Mouse (Mus musculus): ENCODE results near the gene Comt. TPM values are rescaled to one million over a fixed set of nuclear protein-coding genes. Genes with fewer than 3 reads are reported as not detected.

Gene Comt
- polyA plus RNA-seq, 1 experiment from 2014 or later: 128 TPM

GRCm38 (mm10) chr16:18462031-18462430 lies 35.4 kb upstream of the Comt start:
- Histone ChIP-seq H3K9ac (ENCODE audit: low read length) (no peak overlapping the region), H3K9me3 (replicated peaks; ENCODE audit: control insufficient read depth, low read length) (no peaks in the 10 kb centered on the region), H3K36me3 (ENCODE audit: control insufficient read depth, insufficient read depth) (0 out of 2 replicates have a peak, but pooled peaks cover 4% of the 10 kb centered on the region), H3K27ac (ENCODE audit: low read length) (no peak overlapping the region), H3K27me3 (ENCODE audit: control insufficient read depth, insufficient read depth, low read length) (no peaks in the 10 kb centered on the region), H3K4me3 (ENCODE audit: low read length) (no peak overlapping the region), H3K4me1 (ENCODE audit: control insufficient read depth, insufficient read depth, low read length) (peaks cover 16% of the 10 kb centered on the region), H3K4me2 (ENCODE audit: low read depth, low read length) (no peak overlapping the region)
- WGBS: 82% methylated on average over 9 of the region's 9 CpGs
- ATAC-seq (replicated peaks; ENCODE audit: extremely low read depth, insufficient read depth, low FRiP score): no peak

DNA sequence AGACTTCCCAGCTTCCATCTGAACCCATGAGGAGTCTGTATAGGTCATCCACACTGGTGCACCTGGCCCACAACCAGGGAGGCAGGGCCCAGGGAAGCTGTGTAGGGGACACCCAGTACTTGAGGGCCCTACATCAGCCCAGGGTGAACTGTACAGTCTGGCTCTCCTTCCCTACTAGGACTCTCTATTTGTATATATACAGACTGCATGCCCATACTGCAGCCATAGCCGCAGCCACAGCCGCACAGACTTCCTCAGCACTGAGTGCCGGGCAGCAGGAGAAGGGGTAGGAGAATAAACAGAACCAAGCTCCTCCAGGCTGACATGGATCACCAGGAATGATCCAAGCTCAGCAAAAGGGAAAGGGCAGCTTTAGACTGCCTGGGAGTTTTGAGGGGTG lies 34.2 kb upstream of the Comt start:
- no peak for ATAC-seq (replicated peaks; ENCODE audit: extremely low read depth, insufficient read depth, low FRiP score)
- H3K27ac ChIP-seq (ENCODE audit: low read length): peak overlapping the region; percentile 51
- H3K4me2 ChIP-seq (ENCODE audit: low read depth, low read length): no peak overlapping the region
- H3K9me3 ChIP-seq (replicated peaks; ENCODE audit: control insufficient read depth, low read length): no peaks in the 10 kb centered on the region
- H3K9ac ChIP-seq (ENCODE audit: low read length): no peak overlapping the region
- H3K27me3 ChIP-seq (ENCODE audit: control insufficient read depth, insufficient read depth, low read length): no peaks in the 10 kb centered on the region
- 86% methylated on average over 3 of the region's 3 CpGs for WGBS
- peaks cover 9% of the 10 kb centered on the region; the same call in 1 of the 2 replicates for H3K36me3 ChIP-seq (ENCODE audit: control insufficient read depth, insufficient read depth)
- H3K4me3 ChIP-seq (ENCODE audit: low read length): no peak overlapping the region
- peaks cover 16% of the 10 kb centered on the region for H3K4me1 ChIP-seq (ENCODE audit: control insufficient read depth, insufficient read depth, low read length)

GRCm38 (mm10) chr16:18459955-18460370 lies 33.3 kb upstream of the Comt start:
- Histone ChIP-seq H3K4me3 (ENCODE audit: low read length) (peak overlapping the region; percentile 28; the same call in 1 of the 2 replicates), H3K4me2 (ENCODE audit: low read depth, low read length) (peak overlapping the region; percentile 35), H3K27ac (ENCODE audit: low read length) (peak overlapping the region; percentile 79), H3K9me3 (replicated peaks; ENCODE audit: control insufficient read depth, low read length) (no peaks in the 10 kb centered on the region), H3K36me3 (ENCODE audit: control insufficient read depth, insufficient read depth) (peaks cover 9% of the 10 kb centered on the region; the same call in 1 of the 2 replicates), H3K4me1 (ENCODE audit: control insufficient read depth, insufficient read depth, low read length) (peaks cover 16% of the 10 kb centered on the region), H3K27me3 (ENCODE audit: control insufficient read depth, insufficient read depth, low read length) (no peaks in the 10 kb centered on the region), H3K9ac (ENCODE audit: low read length) (peak overlapping the region; percentile 47)
- ATAC-seq (replicated peaks; ENCODE audit: extremely low read depth, insufficient read depth, low FRiP score): peak; percentile 79
- 18% methylated on average over 11 of the region's 11 CpGs for WGBS

- ATAC-seq (replicated peaks; ENCODE audit: extremely low read depth, insufficient read depth, low FRiP score): no peak
- WGBS: 23% methylated on average over 12 of the region's 12 CpGs
- peak overlapping the region; percentile 47 for H3K9ac ChIP-seq (ENCODE audit: low read length)
Measured at GRCm38 (mm10) chr16:18459335-18459954, 32.8 kb upstream of the Comt start.

DNA sequence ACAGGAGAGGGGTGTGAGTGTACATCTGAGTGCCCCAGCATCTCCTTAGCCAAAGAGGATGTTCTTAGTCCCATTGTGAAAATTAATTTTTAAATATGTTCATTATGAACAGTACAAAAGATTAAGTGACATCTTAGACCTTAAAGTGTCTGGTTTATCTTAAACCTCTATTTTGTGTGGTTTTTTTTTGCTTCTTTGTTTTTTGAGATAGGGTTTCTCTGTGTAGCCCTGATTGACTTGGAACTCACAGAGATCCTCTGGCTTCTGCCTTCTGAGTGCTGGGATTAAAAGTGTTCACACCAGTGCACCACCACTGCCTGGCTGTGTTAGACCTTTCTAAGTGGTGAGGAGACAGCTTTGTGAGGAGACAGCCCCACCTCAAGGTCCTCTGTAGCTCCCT lies 32.0 kb upstream of the Comt start:
- peaks cover 9% of the 10 kb centered on the region; the same call in 1 of the 2 replicates for H3K36me3 ChIP-seq (ENCODE audit: control insufficient read depth, insufficient read depth)
- peak overlapping the region; percentile 79; the same call in 1 of the 2 replicates for H3K27ac ChIP-seq (ENCODE audit: low read length)
- no peak for ATAC-seq (replicated peaks; ENCODE audit: extremely low read depth, insufficient read depth, low FRiP score)
- H3K4me2 ChIP-seq (ENCODE audit: low read depth, low read length): no peak overlapping the region
- H3K9me3 ChIP-seq (replicated peaks; ENCODE audit: control insufficient read depth, low read length): no peaks in the 10 kb centered on the region
- no peaks in the 10 kb centered on the region for H3K27me3 ChIP-seq (ENCODE audit: control insufficient read depth, insufficient read depth, low read length)
- no peak overlapping the region for H3K4me3 ChIP-seq (ENCODE audit: low read length)
- H3K4me1 ChIP-seq (ENCODE audit: control insufficient read depth, insufficient read depth, low read length): peaks cover 14% of the 10 kb centered on the region
- no peak overlapping the region; the same call in 1 of the 2 replicates for H3K9ac ChIP-seq (ENCODE audit: low read length)

More at GRCm38 (mm10) chr16:18459335-18459954, 32.8 kb upstream of the Comt start:
- Histone ChIP-seq H3K4me3 (ENCODE audit: low read length) (peak overlapping the region; percentile 28; the same call in 1 of the 2 replicates), H3K36me3 (ENCODE audit: control insufficient read depth, insufficient read depth) (peaks cover 9% of the 10 kb centered on the region; the same call in 1 of the 2 replicates), H3K9me3 (replicated peaks; ENCODE audit: control insufficient read depth, low read length) (no peaks in the 10 kb centered on the region), H3K27me3 (ENCODE audit: control insufficient read depth, insufficient read depth, low read length) (no peaks in the 10 kb centered on the region), H3K27ac (ENCODE audit: low read length) (peak overlapping the region; percentile 79), H3K4me1 (ENCODE audit: control insufficient read depth, insufficient read depth, low read length) (peaks cover 16% of the 10 kb centered on the region), H3K4me2 (ENCODE audit: low read depth, low read length) (peak overlapping the region; percentile 35)

DNA sequence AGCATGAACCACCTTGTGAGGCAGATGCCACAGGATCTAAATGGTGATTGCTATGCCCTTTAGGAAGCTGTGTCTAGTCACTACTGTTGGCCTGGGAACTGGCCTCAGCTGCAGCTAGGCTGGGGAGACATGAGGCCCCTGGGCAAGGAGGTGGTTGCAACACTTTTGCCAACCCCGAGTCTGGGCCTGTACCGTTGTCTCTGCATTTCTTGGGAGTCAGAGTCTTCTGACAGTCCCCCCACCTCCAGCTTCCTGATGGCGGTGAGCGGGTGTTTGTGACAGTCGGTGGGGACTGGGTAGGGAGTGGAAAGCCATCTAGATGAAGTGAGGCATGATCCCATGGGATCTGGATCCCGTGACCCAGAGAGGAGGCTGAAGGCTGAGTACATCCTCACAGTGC lies 28.8 kb upstream of the Comt start:
- Histone ChIP-seq H3K4me1 (ENCODE audit: control insufficient read depth, insufficient read depth, low read length) (peaks cover 19% of the 10 kb centered on the region), H3K4me3 (ENCODE audit: low read length) (no peak overlapping the region), H3K27me3 (ENCODE audit: control insufficient read depth, insufficient read depth, low read length) (no peaks in the 10 kb centered on the region), H3K9me3 (replicated peaks; ENCODE audit: control insufficient read depth, low read length) (no peaks in the 10 kb centered on the region), H3K27ac (ENCODE audit: low read length) (no peak overlapping the region), H3K4me2 (ENCODE audit: low read depth, low read length) (no peak overlapping the region), H3K36me3 (ENCODE audit: control insufficient read depth, insufficient read depth) (peaks cover 9% of the 10 kb centered on the region; the same call in 1 of the 2 replicates), H3K9ac (ENCODE audit: low read length) (no peak overlapping the region)
- ATAC-seq (replicated peaks; ENCODE audit: extremely low read depth, insufficient read depth, low FRiP score): no peak
- WGBS: 78% methylated on average over 6 of the region's 6 CpGs

DNA sequence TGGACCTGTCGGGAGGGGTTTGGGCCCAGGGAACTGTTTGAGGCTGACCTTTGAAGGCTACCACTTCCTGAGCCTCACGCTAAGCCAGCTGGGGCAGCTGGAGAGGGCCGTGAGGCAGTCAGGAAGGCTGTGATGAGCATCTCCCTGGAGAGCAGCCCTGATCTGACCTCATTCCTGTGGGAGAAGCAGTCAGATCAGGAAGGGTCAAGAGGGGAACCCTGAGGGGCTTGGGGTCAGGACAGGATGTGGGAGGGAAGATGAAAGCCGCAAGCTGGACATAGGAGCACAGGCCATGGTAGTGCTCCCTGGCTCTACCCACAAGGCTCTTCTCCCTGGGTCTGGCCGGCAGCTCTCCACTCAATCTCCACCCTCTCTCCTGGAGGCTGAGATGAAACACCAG lies 27.2 kb upstream of the Comt start:
- Histone ChIP-seq H3K36me3 (ENCODE audit: control insufficient read depth, insufficient read depth) (peaks cover 9% of the 10 kb centered on the region; the same call in 1 of the 2 replicates), H3K4me1 (ENCODE audit: control insufficient read depth, insufficient read depth, low read length) (peaks cover 6% of the 10 kb centered on the region), H3K9me3 (replicated peaks; ENCODE audit: control insufficient read depth, low read length) (no peaks in the 10 kb centered on the region), H3K4me3 (ENCODE audit: low read length) (no peak overlapping the region), H3K4me2 (ENCODE audit: low read depth, low read length) (no peak overlapping the region), H3K27me3 (ENCODE audit: control insufficient read depth, insufficient read depth, low read length) (no peaks in the 10 kb centered on the region), H3K27ac (ENCODE audit: low read length) (no peak overlapping the region), H3K9ac (ENCODE audit: low read length) (no peak overlapping the region)
- no peak for ATAC-seq (replicated peaks; ENCODE audit: extremely low read depth, insufficient read depth, low FRiP score)
- WGBS: 57% methylated on average over 5 of the region's 5 CpGs

- Histone ChIP-seq H3K27me3 (ENCODE audit: control insufficient read depth, insufficient read depth, low read length) (no peaks in the 10 kb centered on the region), H3K4me3 (ENCODE audit: low read length) (no peak overlapping the region), H3K4me2 (ENCODE audit: low read depth, low read length) (no peak overlapping the region), H3K36me3 (ENCODE audit: control insufficient read depth, insufficient read depth) (peaks cover 6% of the 10 kb centered on the region; the same call in 1 of the 2 replicates), H3K9me3 (replicated peaks; ENCODE audit: control insufficient read depth, low read length) (no peaks in the 10 kb centered on the region), H3K4me1 (ENCODE audit: control insufficient read depth, insufficient read depth, low read length) (peaks cover 5% of the 10 kb centered on the region), H3K9ac (ENCODE audit: low read length) (no peak overlapping the region), H3K27ac (ENCODE audit: low read length) (no peak overlapping the region)
- no peak for ATAC-seq (replicated peaks; ENCODE audit: extremely low read depth, insufficient read depth, low FRiP score)
- WGBS: 87% methylated on average over 8 of the region's 8 CpGs
Measured at GRCm38 (mm10) chr16:18452361-18452862, 25.8 kb upstream of the Comt start.

DNA sequence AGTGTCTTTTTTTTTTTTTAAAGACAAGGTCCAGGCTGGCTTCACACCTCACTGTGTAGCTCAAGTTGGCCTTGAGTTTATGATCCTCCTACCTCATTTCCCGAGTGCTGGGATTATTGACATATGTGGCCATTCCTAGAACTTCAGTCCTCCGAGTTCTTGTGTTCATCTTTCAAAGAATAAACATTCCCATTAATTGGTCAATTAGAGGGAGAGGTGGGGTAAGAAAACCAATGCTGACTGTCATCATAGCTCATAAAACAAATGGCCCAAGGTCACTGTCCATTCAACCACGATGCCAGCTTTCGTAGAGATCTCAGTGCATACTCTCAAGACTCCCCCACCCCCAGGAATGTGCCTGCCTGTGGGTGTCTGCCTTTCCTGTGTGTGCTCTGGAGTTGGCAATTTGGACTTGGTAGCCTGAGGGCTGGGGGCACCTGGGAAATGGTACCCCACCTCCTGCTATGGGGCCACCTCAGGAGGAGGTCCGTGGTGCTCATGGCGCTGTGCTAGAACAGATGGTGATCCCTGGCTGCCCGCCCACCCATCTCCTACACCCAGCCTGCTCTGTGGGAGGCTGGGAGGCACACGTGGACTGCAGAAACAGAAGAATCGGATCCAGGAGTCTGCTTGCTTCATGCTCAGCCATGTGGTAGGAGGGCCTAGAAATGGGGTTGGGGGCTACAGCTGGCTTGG lies 25.0 kb upstream of the Comt start:
- H3K27ac ChIP-seq (ENCODE audit: low read length): no peak overlapping the region
- H3K9ac ChIP-seq (ENCODE audit: low read length): no peak overlapping the region
- no peak overlapping the region for H3K4me3 ChIP-seq (ENCODE audit: low read length)
- H3K36me3 ChIP-seq (ENCODE audit: control insufficient read depth, insufficient read depth): peaks cover 3% of the 10 kb centered on the region; the same call in 1 of the 2 replicates
- ATAC-seq (replicated peaks; ENCODE audit: extremely low read depth, insufficient read depth, low FRiP score): no peak
- H3K27me3 ChIP-seq (ENCODE audit: control insufficient read depth, insufficient read depth, low read length): no peaks in the 10 kb centered on the region
- H3K4me2 ChIP-seq (ENCODE audit: low read depth, low read length): no peak overlapping the region
- H3K9me3 ChIP-seq (replicated peaks; ENCODE audit: control insufficient read depth, low read length): no peaks in the 10 kb centered on the region
- 57% methylated on average over 9 of the region's 9 CpGs for WGBS
- peaks cover 5% of the 10 kb centered on the region for H3K4me1 ChIP-seq (ENCODE audit: control insufficient read depth, insufficient read depth, low read length)

Data from heart, embryonic 16.5 days (tissue).